Mouse (Mus musculus) frontal cortex, postnatal 25 days (tissue): ENCODE results near the gene Ccdc92.
A peak's percentile ranks its signal among the peaks of the same experiment; 100 is the strongest.

Experiments used
- DNase-seq, 2 experiments: peaks; one replicate each; pipeline ENCODE4 v3.0.0; 2022; ENCODE audit warnings: low spot score in 2 of 2

Ccdc92 gene

GRCm38 (mm10) chr5:124854202-124854601 lies 8.0 kb downstream of the Ccdc92 start:
- DNase-seq = no peak

GRCm38 (mm10) chr5:124853079-124853478 lies 9.1 kb downstream of the Ccdc92 start:
- DNase-seq = no peak

GRCm38 (mm10) chr5:124852294-124852693 lies 9.9 kb downstream of the Ccdc92 start:
- no peak for DNase-seq

- DNase-seq = no peak
Observed at GRCm38 (mm10) chr5:124851572-124851971, 10.7 kb downstream of the Ccdc92 start.

- DNase-seq = no peak
Observed at GRCm38 (mm10) chr5:124848994-124849393, 13.2 kb downstream of the Ccdc92 start.

- DNase-seq = no peak
Observed at GRCm38 (mm10) chr5:124847014-124847413, 15.2 kb downstream of the Ccdc92 start.

- DNase-seq = no peak
Observed at GRCm38 (mm10) chr5:124844929-124845328, 17.3 kb downstream of the Ccdc92 start.

- no peak for DNase-seq
Observed at GRCm38 (mm10) chr5:124843386-124843785, 18.8 kb downstream of the Ccdc92 start.

GRCm38 (mm10) chr5:124840669-124841068 lies 21.6 kb downstream of the Ccdc92 start:
- no peak for DNase-seq

- no peak for DNase-seq
Observed at GRCm38 (mm10) chr5:124840202-124840601, 22.0 kb downstream of the Ccdc92 start.

GRCm38 (mm10) chr5:124836621-124837020 lies 25.6 kb downstream of the Ccdc92 start:
- DNase-seq = no peak

- no peak for DNase-seq
Observed at GRCm38 (mm10) chr5:124836075-124836474, 26.1 kb downstream of the Ccdc92 start.

- no peak for DNase-seq
Observed at GRCm38 (mm10) chr5:124835218-124835617, 27.0 kb downstream of the Ccdc92 start.

GRCm38 (mm10) chr5:124830331-124830730 lies 31.9 kb downstream of the Ccdc92 start:
- DNase-seq = no peak

GRCm38 (mm10) chr5:124822128-124822894 lies 39.9 kb downstream of the Ccdc92 start:
- no peak for DNase-seq

GRCm38 (mm10) chr5:124817050-124817449 lies 45.2 kb downstream of the Ccdc92 start:
- DNase-seq = no peak

- DNase-seq = no peak
Observed at GRCm38 (mm10) chr5:124814797-124815196, 47.4 kb downstream of the Ccdc92 start.

GRCm38 (mm10) chr5:124812466-124812865 lies 49.8 kb downstream of the Ccdc92 start:
- DNase-seq = no peak

GRCm38 (mm10) chr5:124809708-124810366 lies 52.4 kb downstream of the Ccdc92 start:
- DNase-seq = peak; percentile 17 to 19

- DNase-seq = no peak
Observed at GRCm38 (mm10) chr5:124792112-124792511, 70.1 kb downstream of the Ccdc92 start.

- no peak for DNase-seq
Observed at GRCm38 (mm10) chr5:124785650-124786049, 76.6 kb downstream of the Ccdc92 start.
